Mouse (Mus musculus): ENCODE results near the gene Stap2.

DNA sequence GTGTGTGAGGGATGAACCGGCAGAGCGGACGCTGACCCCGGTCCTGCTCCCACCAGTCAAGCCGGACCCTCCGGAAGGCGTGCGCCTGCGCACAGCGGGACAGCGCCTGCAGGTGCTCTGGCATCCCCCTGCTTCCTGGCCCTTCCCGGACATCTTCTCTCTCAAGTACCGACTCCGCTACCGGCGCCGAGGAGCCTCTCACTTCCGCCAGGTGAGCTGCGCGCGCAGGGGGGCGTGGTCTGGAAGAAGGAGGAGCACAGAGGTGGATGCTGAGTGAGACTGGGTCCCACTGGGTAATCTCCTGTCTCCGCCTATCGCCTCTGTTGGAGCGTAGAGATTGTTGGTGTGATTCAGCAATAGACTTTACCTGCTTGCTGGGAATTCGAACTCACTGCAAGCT is 49.3 kb downstream of the Stap2 start:
- no peak for TF ChIP-seq MYOD1 (IDR thresholded peaks at IDR 0.05; ENCODE audit: control insufficient read depth in 1 of 3, insufficient read length in 2 of 3, low read depth in 2 of 3)
- TF ChIP-seq USF1 (IDR thresholded peaks at IDR 0.05; ENCODE audit: low read depth): no peak
- no peak for TF ChIP-seq POLR2A (IDR thresholded peaks at IDR 0.05; ENCODE audit: insufficient read length, low read depth)
- TF ChIP-seq E2F4 (IDR thresholded peaks at IDR 0.05; ENCODE audit: insufficient read depth): no peak
- TF ChIP-seq MAX (IDR thresholded peaks at IDR 0.05; ENCODE audit: low read depth): no peak
- no peak for TF ChIP-seq CEBPB (IDR thresholded peaks at IDR 0.05; ENCODE audit: insufficient read depth, poor library complexity, severe bottlenecking)
- TF ChIP-seq TCF3 (IDR thresholded peaks at IDR 0.05; ENCODE audit: insufficient read length, low read depth): no peak
- TF ChIP-seq MYOG (IDR thresholded peaks at IDR 0.05; ENCODE audit: control insufficient read depth in 1 of 3, insufficient read depth in 1 of 3, insufficient read length in 2 of 3, low read depth in 2 of 3): no peak
- no peak for TF ChIP-seq SRF (IDR thresholded peaks at IDR 0.05; ENCODE audit: control insufficient read depth, insufficient read length, low read depth)
- no peak for TF ChIP-seq REST (IDR thresholded peaks at IDR 0.05; ENCODE audit: insufficient read depth, insufficient read length)
- TF ChIP-seq POLR2AphosphoS2 (IDR thresholded peaks at IDR 0.05; ENCODE audit: insufficient read length, low read depth): no peak
